Mouse (Mus musculus) lung, postnatal 0 days (tissue): ENCODE measurements around the gene Wdr73. TPM values are rescaled to one million over a fixed set of nuclear protein-coding genes. Genes with fewer than 3 reads are reported as not detected.

Experiments used
- ATAC-seq: fragments of 200-750 bp; cut with Nextera tagmentation; 2 replicates; pipeline ENCODE4 v1.8.0; 2017; ENCODE audit warnings: moderate library complexity
- DNase-seq: peaks from one replicate; pipeline ENCODE4 v3.0.0-alpha.2; 2016; ENCODE audit warnings: low spot score
- H3K27ac ChIP-seq: fragments of 300-500 bp; sonication (generic); 2 replicates; pipeline ENCODE4 v1.5.1; 2014; ENCODE audit warnings: antibody characterized with exemption, mild to moderate bottlenecking, low read length, mixed read lengths
- H3K27me3 ChIP-seq: fragments of 300-500 bp; sonication (generic); replicated peaks from 2 replicates; pipeline ENCODE4 v1.6.1; 2014; ENCODE audit warnings: low read length, mixed read lengths; ENCODE audit not compliant: insufficient read depth
- H3K36me3 ChIP-seq: fragments of 300-500 bp; sonication (generic); 2 replicates; pipeline ENCODE4 v1.6.1; 2014; ENCODE audit warnings: low read length, mixed read lengths; ENCODE audit not compliant: insufficient read depth
- H3K4me1 ChIP-seq: fragments of 300-500 bp; sonication (generic); 2 replicates; pipeline ENCODE4 v1.6.1; 2014; ENCODE audit warnings: antibody characterized with exemption, low read depth, low read length, mixed read lengths; ENCODE audit not compliant: insufficient read depth
- H3K4me2 ChIP-seq: fragments of 300-500 bp; sonication (generic); replicated peaks from 2 replicates; pipeline ENCODE4 v1.6.1; 2014; ENCODE audit warnings: low read depth, mild to moderate bottlenecking, low read length, moderate library complexity, mixed read lengths
- H3K4me3 ChIP-seq: fragments of 300-500 bp; sonication (generic); 2 replicates; pipeline ENCODE4 v1.5.1; 2014; ENCODE audit warnings: low read depth, low read length
- H3K9ac ChIP-seq: fragments of 300-500 bp; sonication (generic); replicated peaks from 2 replicates; pipeline ENCODE4 v1.6.1; 2014; ENCODE audit warnings: low read depth, mild to moderate bottlenecking
- H3K9me3 ChIP-seq: fragments of 300-500 bp; sonication (generic); 2 replicates; pipeline ENCODE4 v1.6.1; 2016; ENCODE audit warnings: low read length, mixed read lengths
- CTCF ChIP-seq: IDR thresholded peaks from 2 replicates; pipeline ENCODE4 v1.5.1; 2016; ENCODE audit warnings: antibody characterized with exemption, mild to moderate bottlenecking
- EP300 ChIP-seq: IDR thresholded peaks from 2 replicates; pipeline ENCODE4 v1.6.1; 2016; ENCODE audit warnings: antibody characterized with exemption, mild to moderate bottlenecking, control low read depth
- WGBS: fragments of 180-500 bp; shearing (Covaris S2); extraction: QIAGEN DNeasy Blood & Tissue Kit; methylation state at CpG from one replicate; pipeline ENCODE4 v1.1.7; 2014; 5-methylcytosine and 5-hydroxymethylcytosine counted together
- polyA plus RNA-seq: library from polyadenylated mRNA; unstranded; fragments of >200 nt; fragmentation: Nextera tagmentation; extraction: Ambion mirVana; gene quantifications from 2 replicates; pipeline ENCODE4 v1.2.1, GENCODE M21; 2015

Gene Wdr73
- polyA plus RNA-seq, 1 experiment from 2014 or later, result 17.5 TPM

GRCm38 (mm10) chr7:80932777-80933176 lies 31.7 kb upstream of the Wdr73 start:
- WGBS, result 79% methylated on average over 1 of the region's 1 CpGs
- H3K4me1 ChIP-seq, result no peaks in the 10 kb centered on the region

GRCm38 (mm10) chr7:80931618-80932207 lies 30.6 kb upstream of the Wdr73 start:
- no peak overlapping the region for H3K4me3 ChIP-seq
- no peaks in the 10 kb centered on the region for H3K27me3 ChIP-seq
- H3K27ac ChIP-seq, result no peak overlapping the region
- peaks cover 30% of the 10 kb centered on the region; the same call in 1 of the 2 replicates for H3K36me3 ChIP-seq
- DNase-seq (no peak), ATAC-seq (no peak)
- no peak overlapping the region for H3K4me2 ChIP-seq
- TF ChIP-seq CTCF (no peak), EP300 (no peak)
- no peaks in the 10 kb centered on the region for H3K4me1 ChIP-seq
- 85% methylated on average over 8 of the region's 8 CpGs for WGBS
- no peak overlapping the region for H3K9ac ChIP-seq
- no peaks in the 10 kb centered on the region for H3K9me3 ChIP-seq

More at GRCm38 (mm10) chr7:80932777-80933176, 31.7 kb upstream of the Wdr73 start:
- TF ChIP-seq EP300, result no peak
- TF ChIP-seq CTCF, result no peak
- DNase-seq (no peak), ATAC-seq (no peak)
- no peaks in the 10 kb centered on the region for H3K9me3 ChIP-seq
- no peak overlapping the region for H3K9ac ChIP-seq
- peaks cover 22% of the 10 kb centered on the region; the same call in 1 of the 2 replicates for H3K36me3 ChIP-seq
- no peak overlapping the region for H3K27ac ChIP-seq
- H3K4me2 ChIP-seq, result no peak overlapping the region
- H3K27me3 ChIP-seq, result no peaks in the 10 kb centered on the region
- H3K4me3 ChIP-seq, result no peak overlapping the region

GRCm38 (mm10) chr7:80923165-80923564 lies 22.1 kb upstream of the Wdr73 start:
- Histone ChIP-seq H3K4me2 (no peak overlapping the region), H3K9ac (no peak overlapping the region), H3K4me3 (no peak overlapping the region), H3K4me1 (no peaks in the 10 kb centered on the region), H3K9me3 (no peaks in the 10 kb centered on the region), H3K36me3 (peaks cover 18% of the 10 kb centered on the region; the same call in 1 of the 2 replicates), H3K27me3 (no peaks in the 10 kb centered on the region), H3K27ac (no peak overlapping the region)
- DNase-seq, result no peak
- TF ChIP-seq CTCF, result no peak
- no peak for TF ChIP-seq EP300
- ATAC-seq, result no peak
- 87% methylated on average over 2 of the region's 2 CpGs for WGBS

- ATAC-seq (no peak), DNase-seq (no peak)
- no peaks in the 10 kb centered on the region for H3K4me1 ChIP-seq
- peaks cover 9% of the 10 kb centered on the region for H3K36me3 ChIP-seq
- H3K27me3 ChIP-seq, result no peaks in the 10 kb centered on the region
- no peak overlapping the region for H3K4me2 ChIP-seq
- no peak overlapping the region for H3K4me3 ChIP-seq
- 77% methylated on average over 5 of the region's 5 CpGs for WGBS
- no peak for TF ChIP-seq EP300
- no peaks in the 10 kb centered on the region for H3K9me3 ChIP-seq
- no peak overlapping the region for H3K27ac ChIP-seq
- no peak overlapping the region for H3K9ac ChIP-seq
Observed at GRCm38 (mm10) chr7:80919647-80920008, 18.6 kb upstream of the Wdr73 start.

GRCm38 (mm10) chr7:80918982-80919646 lies 18.0 kb upstream of the Wdr73 start:
- DNase-seq, result no peak
- no peaks in the 10 kb centered on the region for H3K27me3 ChIP-seq
- no peak overlapping the region for H3K4me2 ChIP-seq
- no peak overlapping the region for H3K9ac ChIP-seq
- no peak overlapping the region for H3K27ac ChIP-seq
- WGBS, result 66% methylated on average over 8 of the region's 8 CpGs
- no peak overlapping the region for H3K4me3 ChIP-seq
- TF ChIP-seq CTCF, result no peak
- no peak for TF ChIP-seq EP300
- ATAC-seq, result no peak
- H3K9me3 ChIP-seq, result no peaks in the 10 kb centered on the region
- no peaks in the 10 kb centered on the region for H3K4me1 ChIP-seq
- H3K36me3 ChIP-seq, result peaks cover 10% of the 10 kb centered on the region

- no peak overlapping the region for H3K9ac ChIP-seq
- 59% methylated on average over 4 of the region's 4 CpGs for WGBS
- TF ChIP-seq EP300 (no peak), CTCF (no peak)
- H3K9me3 ChIP-seq, result no peaks in the 10 kb centered on the region
- H3K36me3 ChIP-seq, result peaks cover 15% of the 10 kb centered on the region
- no peak overlapping the region for H3K4me2 ChIP-seq
- no peak overlapping the region for H3K27ac ChIP-seq
- ATAC-seq (no peak), DNase-seq (no peak)
- no peak overlapping the region for H3K4me3 ChIP-seq
- H3K27me3 ChIP-seq, result no peaks in the 10 kb centered on the region
- no peaks in the 10 kb centered on the region for H3K4me1 ChIP-seq
Observed at GRCm38 (mm10) chr7:80917916-80918465, 16.9 kb upstream of the Wdr73 start.
